Mouse (Mus musculus) neural tube, embryonic 13.5 days (tissue): ENCODE measurements around the gene Gm2888. TPM values are rescaled to one million over a fixed set of nuclear protein-coding genes. Genes with fewer than 3 reads are reported as not detected.
"Not testable (repeated sequence)": the region's sequence is repeated elsewhere in the genome, so short reads cannot be mapped to it uniquely, and the experiment has no call there.

ENCODE experiments used
- ATAC-seq: fragments of 200-750 bp; cut with Nextera tagmentation; 2 replicates; pipeline ENCODE4 v1.8.0; 2017; ENCODE audit warnings: low read depth, mild to moderate bottlenecking, moderate TSS enrichment, moderate library complexity
- H3K27ac ChIP-seq: fragments of 300-500 bp; sonication (generic); replicated peaks from 2 replicates; pipeline ENCODE4 v1.5.1; 2015; ENCODE audit warnings: moderate library complexity, mild to moderate bottlenecking, inconsistent platforms
- H3K27me3 ChIP-seq: fragments of 300-500 bp; sonication (generic); 2 replicates; pipeline ENCODE4 v1.6.1; 2015; ENCODE audit warnings: mild to moderate bottlenecking, inconsistent platforms
- H3K36me3 ChIP-seq: fragments of 300-500 bp; sonication (generic); 2 replicates; pipeline ENCODE4 v1.6.1; 2015; ENCODE audit warnings: mild to moderate bottlenecking, inconsistent platforms
- H3K4me1 ChIP-seq: fragments of 300-500 bp; sonication (generic); replicated peaks from 2 replicates; pipeline ENCODE4 v1.6.1; 2015; ENCODE audit warnings: inconsistent platforms
- H3K4me2 ChIP-seq: fragments of 300-500 bp; sonication (generic); 2 replicates; pipeline ENCODE4 v1.6.1; 2015; ENCODE audit warnings: inconsistent platforms, mild to moderate bottlenecking, moderate library complexity
- H3K4me3 ChIP-seq: fragments of 300-500 bp; sonication (generic); 2 replicates; pipeline ENCODE4 v1.5.1; 2015; ENCODE audit warnings: mild to moderate bottlenecking, inconsistent platforms
- H3K9ac ChIP-seq: fragments of 300-500 bp; sonication (generic); 2 replicates; pipeline ENCODE4 v1.6.1; 2015; ENCODE audit warnings: moderate library complexity, mild to moderate bottlenecking, inconsistent platforms
- H3K9me3 ChIP-seq: fragments of 300-500 bp; sonication (generic); 2 replicates; pipeline ENCODE4 v1.6.1; 2016; ENCODE audit warnings: inconsistent platforms
- WGBS: fragments of 180-500 bp; shearing (Covaris S2); methylation state at CpG from one replicate; pipeline ENCODE4 v1.1.7; 2015; 5-methylcytosine and 5-hydroxymethylcytosine counted together
- polyA plus RNA-seq: library from polyadenylated mRNA; unstranded; fragments of >200 nt; fragmentation: Nextera tagmentation; extraction: Ambion mirVana; gene quantifications from 2 replicates; pipeline ENCODE4 v1.2.1, GENCODE M21; 2015

Gene Gm2888
- polyA plus RNA-seq: not detected in 2 replicates

- 85% methylated on average over 3 of the region's 3 CpGs for WGBS
- H3K27me3 ChIP-seq, H3K4me2 ChIP-seq, H3K36me3 ChIP-seq, H3K9me3 ChIP-seq, H3K27ac ChIP-seq, H3K4me3 ChIP-seq, H3K4me1 ChIP-seq, H3K9ac ChIP-seq, ATAC-seq: not testable (repeated sequence)
Observed at GRCm38 (mm10) chr14:3029702-3030101, at the start of gene Gm2888. Gene Gm2888 (plus strand): TSS chr14:3030002.

GRCm38 (mm10) chr14:3048727-3049512 lies 19.1 kb downstream of the Gm2888 start, which contains the start of gene Gm2897:
Gene Gm2897 (plus strand): TSS chr14:3049285.
- H3K4me1 ChIP-seq, H3K9me3 ChIP-seq, H3K36me3 ChIP-seq, H3K27me3 ChIP-seq: not testable (repeated sequence)
- Histone ChIP-seq H3K9ac (peak within 1 kb of the TSS; percentile 78), H3K27ac (peak within 1 kb of the TSS; percentile 49; the same call in 1 of the 2 replicates), H3K4me3 (peak within 1 kb of the TSS; percentile 54), H3K4me2 (peak within 1 kb of the TSS; percentile 66)
- ATAC-seq: peak; percentile 90
- WGBS: 6% methylated on average over 27 of the region's 40 CpGs

- Histone ChIP-seq H3K4me3 (peak overlapping the region; percentile 54), H3K9ac (peak overlapping the region; percentile 78), H3K4me2 (peak overlapping the region; percentile 66), H3K27ac (peak overlapping the region; percentile 49; the same call in 1 of the 2 replicates)
- H3K9me3 ChIP-seq, H3K27me3 ChIP-seq, H3K4me1 ChIP-seq, H3K36me3 ChIP-seq, ATAC-seq: not testable (repeated sequence)
- 1% methylated on average over 16 of the region's 20 CpGs for WGBS
Observed at GRCm38 (mm10) chr14:3049513-3049800, 19.7 kb downstream of the Gm2888 start.

GRCm38 (mm10) chr14:3050087-3050486 lies 20.3 kb downstream of the Gm2888 start:
- not testable (repeated sequence) for H3K36me3 ChIP-seq, H3K27me3 ChIP-seq, H3K4me3 ChIP-seq, H3K4me2 ChIP-seq, ATAC-seq, H3K9me3 ChIP-seq, H3K9ac ChIP-seq, H3K4me1 ChIP-seq, H3K27ac ChIP-seq
- 2% methylated on average over 6 of the region's 8 CpGs for WGBS

Other genes with a start within 250 kb of the Gm2888 start
- gene Gm2897, start 19.3 kb downstream of the Gm2888 start, polyA plus RNA-seq: 9.0 and 10.5 TPM in 2 replicates
- not detected in 2 replicates for gene Gm10340, start 104.0 kb downstream of the Gm2888 start, polyA plus RNA-seq
- 0.31 TPM in 1 of 2 replicates, not detected in the other for gene Gm5795, start 158.3 kb downstream of the Gm2888 start, polyA plus RNA-seq
- gene D830030K20Rik, start 178.5 kb downstream of the Gm2888 start, polyA plus RNA-seq: 21.3 and 25.5 TPM in 2 replicates